Mouse (Mus musculus) thymus, adult 2 months (tissue): Measurements from ENCODE around the gene Bri3bp. TPM values are rescaled to one million over a fixed set of nuclear protein-coding genes. Genes with fewer than 3 reads are reported as not detected.

Experiments
- DNase-seq: peaks from one replicate; pipeline ENCODE4 v3.0.0; 2021
- H3K27ac ChIP-seq: fragments of 200-500 bp; 2 replicates; pipeline ENCODE4 v1.5.1; 2012; ENCODE audit warnings: low read length, control low read depth; ENCODE audit not compliant: control insufficient read depth, insufficient read depth
- H3K27me3 ChIP-seq: fragments of 200-500 bp; 2 replicates; pipeline ENCODE4 v1.6.1; 2012; ENCODE audit warnings: mild to moderate bottlenecking, low read length, moderate library complexity, mixed read lengths; ENCODE audit not compliant: control insufficient read depth, insufficient read depth
- H3K36me3 ChIP-seq: fragments of 200-500 bp; 2 replicates; pipeline ENCODE4 v1.6.1; 2012; ENCODE audit warnings: mild to moderate bottlenecking, low read length, moderate library complexity; ENCODE audit not compliant: control insufficient read depth, insufficient read depth
- H3K4me1 ChIP-seq: fragments of 200-500 bp; replicated peaks from 2 replicates; pipeline ENCODE4 v1.6.1; 2012; ENCODE audit warnings: low read length; ENCODE audit not compliant: control insufficient read depth, insufficient read depth
- H3K4me3 ChIP-seq: fragments of 200-500 bp; 2 replicates; pipeline ENCODE4 v1.5.1; 2012; ENCODE audit warnings: mild to moderate bottlenecking, low read length, control low read depth, moderate library complexity; ENCODE audit not compliant: control insufficient read depth, insufficient read depth
- CTCF ChIP-seq: fragments of 200-500 bp; IDR thresholded peaks from 2 replicates; pipeline ENCODE4 v1.5.1; 2012; ENCODE audit warnings: mild to moderate bottlenecking, control low read depth, low read length, moderate library complexity, borderline replicate concordance; ENCODE audit not compliant: control insufficient read depth, poor library complexity, insufficient read depth; ENCODE audit errors: extremely low read depth
- POLR2A ChIP-seq: fragments of 200-500 bp; IDR thresholded peaks from 2 replicates; pipeline ENCODE4 v1.6.1; 2012; ENCODE audit warnings: mild to moderate bottlenecking, low read length, control low read depth, moderate library complexity; ENCODE audit not compliant: control insufficient read depth, poor library complexity, insufficient read depth; ENCODE audit errors: extremely low read depth
- WGBS: fragments of 180-500 bp; shearing (Covaris S2); methylation state at CpG from one replicate; pipeline ENCODE4 v1.1.7; 2018; 5-methylcytosine and 5-hydroxymethylcytosine counted together
- polyA plus RNA-seq: library from polyadenylated mRNA; depleted of rRNA; stranded (reverse); fragments of >200 nt; gene quantifications from 2 replicates; pipeline ENCODE4 v1.2.3, GENCODE M21; 2012

Bri3bp gene
- polyA plus RNA-seq, 1 experiment = 22.7 TPM

GRCm38 (mm10) chr5:125491107-125491506 is 49.7 kb downstream of the Bri3bp start:
- DNase-seq = no peak

GRCm38 (mm10) chr5:125492379-125493092 is 51.2 kb downstream of the Bri3bp start:
- Histone ChIP-seq H3K27ac (no peak overlapping the region), H3K27me3 (no peaks in the 10 kb centered on the region), H3K4me1 (peaks cover 6% of the 10 kb centered on the region), H3K4me3 (no peak overlapping the region), H3K36me3 (0 out of 2 replicates have a peak, but pooled peaks cover 5% of the 10 kb centered on the region)
- 92% methylated on average over 17 of the region's 17 CpGs for WGBS
- TF ChIP-seq POLR2A (no peak), CTCF (no peak)
- DNase-seq = no peak

More at GRCm38 (mm10) chr5:125491107-125491506, 49.7 kb downstream of the Bri3bp start:
- no peaks in the 10 kb centered on the region for H3K27me3 ChIP-seq
- 97% methylated on average over 10 of the region's 10 CpGs for WGBS
- H3K4me1 ChIP-seq = peaks cover 6% of the 10 kb centered on the region
- H3K4me3 ChIP-seq = no peak overlapping the region
- H3K36me3 ChIP-seq = 0 out of 2 replicates have a peak, but pooled peaks cover 5% of the 10 kb centered on the region
- H3K27ac ChIP-seq = no peak overlapping the region
- TF ChIP-seq POLR2A (0 out of 2 replicates have a peak, but pooled peaks have one; percentile 12), CTCF (no peak)

GRCm38 (mm10) chr5:125493093-125493423 is 51.7 kb downstream of the Bri3bp start:
- no peak overlapping the region for H3K4me3 ChIP-seq
- 89% methylated on average over 5 of the region's 5 CpGs for WGBS
- no peak for DNase-seq
- no peaks in the 10 kb centered on the region for H3K27me3 ChIP-seq
- TF ChIP-seq CTCF (no peak), POLR2A (no peak)
- H3K4me1 ChIP-seq = peaks cover 6% of the 10 kb centered on the region
- H3K36me3 ChIP-seq = 0 out of 2 replicates have a peak, but pooled peaks cover 5% of the 10 kb centered on the region
- no peak overlapping the region for H3K27ac ChIP-seq

- Histone ChIP-seq H3K4me3 (no peak overlapping the region), H3K4me1 (peaks cover 20% of the 10 kb centered on the region), H3K27ac (no peak overlapping the region), H3K27me3 (no peaks in the 10 kb centered on the region), H3K36me3 (no peaks in the 10 kb centered on the region)
- WGBS = 94% methylated on average over 10 of the region's 10 CpGs
- TF ChIP-seq POLR2A (no peak), CTCF (no peak)
- DNase-seq = no peak
These were observed 54.3 kb downstream of the Bri3bp start for GRCm38 (mm10) chr5:125495655-125496054.

- Histone ChIP-seq H3K27me3 (no peaks in the 10 kb centered on the region), H3K4me3 (no peak overlapping the region), H3K4me1 (peaks cover 20% of the 10 kb centered on the region), H3K27ac (no peak overlapping the region), H3K36me3 (no peaks in the 10 kb centered on the region)
- DNase-seq = peak; percentile 62
- no peak for TF ChIP-seq POLR2A
- TF ChIP-seq CTCF = no peak
- 85% methylated on average over 12 of the region's 12 CpGs for WGBS
These were observed 56.6 kb downstream of the Bri3bp start for GRCm38 (mm10) chr5:125497821-125498600.

GRCm38 (mm10) chr5:125501505-125501904 is 60.1 kb downstream of the Bri3bp start:
- peaks cover 5% of the 10 kb centered on the region; the same call in 1 of the 2 replicates for H3K36me3 ChIP-seq
- H3K27ac ChIP-seq = no peak overlapping the region
- DNase-seq = no peak
- H3K27me3 ChIP-seq = no peaks in the 10 kb centered on the region
- H3K4me1 ChIP-seq = peaks cover 20% of the 10 kb centered on the region
- 95% methylated on average over 6 of the region's 6 CpGs for WGBS
- no peak overlapping the region for H3K4me3 ChIP-seq
- TF ChIP-seq CTCF (no peak), POLR2A (no peak)
